Mouse (Mus musculus) cerebellum, adult 2 months (tissue): ENCODE results near the gene Nphp1. TPM values are rescaled to one million over a fixed set of nuclear protein-coding genes. Genes with fewer than 3 reads are reported as not detected.

Experiments used
- DNase-seq, 2 experiments: peaks; one replicate each; pipeline ENCODE4 v3.0.0; 2021
- H3K27ac ChIP-seq: fragments of 200-500 bp; 2 replicates; pipeline ENCODE4 v1.5.1; 2012; ENCODE audit warnings: low read length, control low read depth, inconsistent platforms; ENCODE audit not compliant: insufficient read depth
- H3K27me3 ChIP-seq: fragments of 200-500 bp; 2 replicates; pipeline ENCODE4 v1.6.1; 2012; ENCODE audit warnings: inconsistent platforms, mild to moderate bottlenecking, low read length, moderate library complexity; ENCODE audit not compliant: control insufficient read depth, insufficient read depth
- H3K4me1 ChIP-seq: fragments of 200-500 bp; 2 replicates; pipeline ENCODE4 v1.6.1; 2011; ENCODE audit warnings: low read length; ENCODE audit not compliant: control insufficient read depth, insufficient read depth
- H3K4me3 ChIP-seq: fragments of 200-500 bp; replicated peaks from 2 replicates; pipeline ENCODE3; 2011; ENCODE audit warnings: mild to moderate bottlenecking, low read depth, low read length, control low read depth; ENCODE audit not compliant: insufficient read depth
- CTCF ChIP-seq: fragments of 200-500 bp; IDR thresholded peaks from 2 replicates; pipeline ENCODE4 v1.5.1; 2011; ENCODE audit warnings: low read depth, mild to moderate bottlenecking, control low read depth, low read length, moderate library complexity, borderline replicate concordance; ENCODE audit not compliant: insufficient read depth
- POLR2A ChIP-seq: fragments of 200-500 bp; IDR thresholded peaks from 2 replicates; pipeline ENCODE4 v1.6.1; 2011; ENCODE audit warnings: low read length, control low read depth, borderline replicate concordance; ENCODE audit not compliant: insufficient read depth
- WGBS: fragments of 180-500 bp; shearing (Covaris S2); methylation state at CpG from one replicate; pipeline ENCODE4 v1.1.7; 2018; 5-methylcytosine and 5-hydroxymethylcytosine counted together
- polyA plus RNA-seq: library from polyadenylated mRNA; depleted of rRNA; stranded (reverse); fragments of >200 nt; gene quantifications from 2 replicates; pipeline ENCODE4 v1.2.3, GENCODE M21; 2012

The Nphp1 gene
- polyA plus RNA-seq, 1 experiment, result 11.4 TPM

DNA sequence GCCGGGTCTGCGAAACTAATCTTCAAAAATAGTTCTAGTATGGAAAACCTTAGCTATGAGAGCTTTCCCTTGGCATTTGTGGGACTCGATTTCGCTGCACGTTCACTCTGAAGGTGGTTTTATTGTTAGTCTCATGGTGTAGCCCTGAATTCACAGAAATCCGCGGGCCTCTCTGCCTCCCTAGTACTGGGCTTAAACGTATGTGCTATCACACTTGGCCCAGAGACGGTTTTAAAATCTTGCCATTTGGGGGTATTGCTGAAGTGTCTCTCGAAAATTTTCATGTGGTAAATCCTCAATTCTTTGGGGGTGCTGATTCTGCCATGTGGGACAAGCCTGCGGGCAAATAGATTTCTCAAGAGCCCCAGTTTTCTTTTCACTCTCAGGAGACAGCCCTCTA, 441 bp upstream of the Nphp1 start:
- no peak for TF ChIP-seq POLR2A
- TF ChIP-seq CTCF, result no peak
- no peak overlapping the region for H3K27ac ChIP-seq
- no peaks in the 10 kb centered on the region; the same call in 1 of the 2 replicates for H3K4me1 ChIP-seq
- peak overlapping the region; percentile 87 for H3K4me3 ChIP-seq
- no peak for DNase-seq
- H3K27me3 ChIP-seq, result no peaks in the 10 kb centered on the region
- WGBS, result 4% methylated on average over 11 of the region's 11 CpGs

DNA sequence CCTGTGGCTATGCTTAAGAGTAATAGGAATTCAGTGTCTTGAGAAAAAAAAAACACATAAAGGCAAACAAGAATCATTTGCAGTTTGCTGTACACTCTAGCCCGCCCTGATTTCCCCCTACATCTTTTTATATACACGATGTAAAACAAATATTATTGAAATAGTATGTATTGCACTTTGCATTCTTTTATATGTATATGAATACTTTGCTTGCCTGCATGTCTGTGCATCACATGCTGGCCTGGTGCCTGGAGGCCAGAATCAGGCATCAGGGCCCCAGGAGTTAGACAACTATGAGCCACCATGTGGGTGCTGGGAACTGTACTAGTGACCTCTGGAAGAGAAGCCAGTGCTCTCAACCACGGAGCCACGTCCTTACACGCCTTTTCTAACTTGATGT, 1.5 kb downstream of the Nphp1 start:
- 94% methylated on average over 5 of the region's 5 CpGs for WGBS
- Histone ChIP-seq H3K27me3 (no peaks in the 10 kb centered on the region), H3K27ac (no peak overlapping the region), H3K4me3 (no peak overlapping the region), H3K4me1 (no peaks in the 10 kb centered on the region; the same call in 1 of the 2 replicates)
- TF ChIP-seq CTCF, result no peak
- no peak for TF ChIP-seq POLR2A
- no peak for DNase-seq

DNA sequence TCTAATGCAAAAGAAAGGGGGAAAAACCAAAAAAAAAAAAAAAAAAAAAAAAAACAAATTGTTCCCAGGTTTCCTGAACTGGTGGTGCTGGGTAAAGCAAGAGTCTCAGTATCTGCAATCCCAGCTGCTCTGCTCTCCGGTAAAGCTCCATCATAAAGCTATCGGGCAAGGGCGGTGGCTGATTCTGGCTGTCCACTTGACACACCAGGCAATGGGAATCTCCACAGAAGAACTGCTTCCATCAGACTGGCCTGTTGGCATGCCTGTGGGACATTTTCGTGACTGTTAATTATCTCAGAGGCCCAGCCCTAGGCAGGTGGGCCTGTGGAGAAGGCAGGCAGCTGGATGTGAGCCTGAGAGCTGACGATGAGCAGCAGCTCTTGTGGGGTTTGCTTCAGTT, 10.2 kb downstream of the Nphp1 start:
- no peaks in the 10 kb centered on the region for H3K27me3 ChIP-seq
- TF ChIP-seq CTCF, result no peak
- no peaks in the 10 kb centered on the region for H3K4me1 ChIP-seq
- no peak overlapping the region for H3K27ac ChIP-seq
- 80% methylated on average over 5 of the region's 5 CpGs for WGBS
- no peak overlapping the region for H3K4me3 ChIP-seq
- no peak for DNase-seq

DNA sequence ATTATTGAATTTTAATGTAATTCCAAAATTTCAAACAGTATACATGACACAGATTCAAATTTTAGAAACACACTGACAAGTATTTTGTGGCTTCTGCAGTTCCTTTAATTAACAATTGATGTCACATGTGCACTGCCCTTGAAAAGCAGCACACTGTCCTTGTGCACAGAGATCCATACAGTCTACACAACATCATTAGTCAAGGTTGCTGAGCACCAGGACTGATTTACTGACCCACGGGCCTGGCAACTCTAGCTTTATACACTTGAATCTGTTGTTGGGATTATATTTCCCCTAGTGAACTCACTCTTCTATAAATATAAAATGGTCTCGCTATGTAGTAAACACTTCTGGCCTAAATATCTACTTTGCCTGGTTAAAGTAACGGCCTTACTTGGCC, 13.7 kb downstream of the Nphp1 start:
- TF ChIP-seq POLR2A (no peak), CTCF (no peak)
- H3K27me3 ChIP-seq, result no peaks in the 10 kb centered on the region
- no peak for DNase-seq
- 69% methylated on average over 3 of the region's 3 CpGs for WGBS
- no peak overlapping the region for H3K4me3 ChIP-seq
- no peaks in the 10 kb centered on the region for H3K4me1 ChIP-seq
- H3K27ac ChIP-seq, result no peak overlapping the region

DNA sequence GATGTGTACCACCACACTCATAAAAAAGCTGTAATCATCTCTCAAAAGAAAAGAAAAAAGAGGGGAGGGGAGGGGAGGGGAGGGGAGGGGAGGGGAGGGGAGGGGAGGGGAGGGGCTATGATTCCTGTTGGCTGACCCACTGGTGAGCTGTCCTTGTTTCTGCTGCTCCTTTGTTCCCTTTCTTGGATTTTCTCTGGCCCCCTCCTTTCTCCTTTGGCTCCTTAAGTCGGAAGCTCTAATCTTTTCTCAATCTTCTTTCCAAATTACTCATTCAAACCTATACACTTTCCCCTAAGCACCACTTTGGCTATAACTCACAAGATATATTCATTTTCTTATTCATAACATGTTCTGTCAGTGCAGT, 14.1 kb downstream of the Nphp1 start:
- Histone ChIP-seq H3K27me3 (no peaks in the 10 kb centered on the region), H3K27ac (no peak overlapping the region), H3K4me1 (no peaks in the 10 kb centered on the region), H3K4me3 (no peak overlapping the region)
- no peak for DNase-seq
- WGBS, result 43% methylated on average over 1 of the region's 1 CpGs
- TF ChIP-seq CTCF (no peak), POLR2A (no peak)

DNA sequence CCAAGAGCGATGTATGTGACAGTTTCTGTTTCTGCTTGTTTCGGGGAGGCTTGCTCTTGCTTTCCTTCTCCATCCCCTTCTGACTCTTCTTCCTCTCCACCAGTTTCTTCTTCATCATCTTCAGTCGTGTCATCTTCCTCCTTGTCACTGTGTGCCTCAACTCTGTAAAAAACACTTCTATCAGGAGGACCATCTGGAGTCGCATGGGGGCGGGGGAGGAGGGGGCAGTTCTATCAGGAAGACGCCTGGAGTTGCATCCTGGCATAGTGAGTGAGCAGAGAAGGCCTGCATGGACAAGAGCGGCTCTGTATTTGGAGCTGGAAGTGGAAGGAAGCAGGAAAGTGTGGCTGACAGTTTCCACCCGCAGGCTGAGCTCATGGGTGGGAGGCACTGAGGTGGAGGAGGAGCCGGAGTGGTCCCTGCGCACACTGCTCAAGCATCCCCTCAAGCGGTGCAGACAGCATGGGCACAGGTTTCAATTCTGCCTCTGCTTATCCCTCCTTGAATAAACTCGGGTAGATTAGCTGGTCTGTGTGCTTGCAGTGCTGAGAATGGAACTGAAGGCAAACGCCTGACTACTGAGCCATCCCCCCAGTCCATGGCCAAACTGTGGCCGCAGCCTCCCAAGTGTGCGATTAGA, 14.6 kb downstream of the Nphp1 start:
- Histone ChIP-seq H3K4me1 (no peaks in the 10 kb centered on the region), H3K27me3 (no peaks in the 10 kb centered on the region), H3K4me3 (no peak overlapping the region), H3K27ac (no peak overlapping the region)
- DNase-seq, result no peak
- 48% methylated on average over 15 of the region's 15 CpGs for WGBS
- no peak for TF ChIP-seq CTCF
- no peak for TF ChIP-seq POLR2A

DNA sequence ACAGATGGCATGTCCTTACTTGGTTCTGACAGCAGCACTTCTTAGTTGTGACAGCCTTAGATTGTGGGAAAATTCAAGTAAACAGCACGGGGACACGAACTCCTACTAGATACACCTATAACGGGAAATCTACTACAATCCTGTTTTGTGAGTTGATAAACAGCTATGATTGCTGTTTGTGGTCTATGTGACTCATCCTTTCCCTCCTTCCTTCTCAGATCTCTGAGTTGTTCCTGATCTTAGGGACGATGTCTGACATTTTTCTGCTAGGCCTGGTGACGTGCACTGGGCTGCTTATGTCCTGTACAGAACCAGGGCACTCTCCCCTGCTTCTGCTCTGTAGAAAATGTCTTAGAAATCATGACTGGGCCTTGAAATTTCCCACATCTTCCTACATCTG, 27.1 kb downstream of the Nphp1 start:
- Histone ChIP-seq H3K4me3 (no peak overlapping the region), H3K4me1 (peaks cover 15% of the 10 kb centered on the region), H3K27me3 (no peaks in the 10 kb centered on the region), H3K27ac (no peak overlapping the region)
- TF ChIP-seq POLR2A, result no peak
- TF ChIP-seq CTCF, result no peak
- WGBS, result 86% methylated on average over 5 of the region's 5 CpGs
- no peak for DNase-seq

DNA sequence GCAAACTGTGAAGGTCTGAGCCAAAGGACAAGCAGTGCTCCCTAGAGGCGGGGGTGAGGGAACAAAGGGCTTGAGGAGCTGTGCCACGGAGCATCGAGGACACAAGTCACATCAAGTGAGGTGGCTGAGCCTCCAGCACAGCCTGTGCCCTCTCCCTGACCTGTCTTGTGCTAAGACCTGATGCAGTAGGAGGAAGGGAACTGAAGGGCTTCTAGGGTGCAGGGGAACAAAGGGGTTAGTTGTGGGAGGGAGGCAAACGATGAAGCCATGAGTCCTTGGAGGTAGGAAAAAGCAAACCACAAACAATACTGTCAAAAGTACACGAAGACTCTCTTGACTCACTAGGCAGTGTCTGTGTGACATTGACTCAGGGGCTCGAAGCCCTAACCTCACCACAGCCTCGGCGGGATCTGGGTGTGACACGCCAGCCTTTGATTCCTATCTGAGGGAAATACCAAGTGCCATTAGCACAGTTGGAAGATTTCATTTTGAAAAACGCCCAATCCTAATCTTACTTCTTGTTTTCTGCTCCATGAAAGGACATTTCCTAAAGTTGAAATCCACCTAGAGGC, 28.2 kb downstream of the Nphp1 start:
- WGBS, result 89% methylated on average over 10 of the region's 10 CpGs
- no peak for DNase-seq

DNA sequence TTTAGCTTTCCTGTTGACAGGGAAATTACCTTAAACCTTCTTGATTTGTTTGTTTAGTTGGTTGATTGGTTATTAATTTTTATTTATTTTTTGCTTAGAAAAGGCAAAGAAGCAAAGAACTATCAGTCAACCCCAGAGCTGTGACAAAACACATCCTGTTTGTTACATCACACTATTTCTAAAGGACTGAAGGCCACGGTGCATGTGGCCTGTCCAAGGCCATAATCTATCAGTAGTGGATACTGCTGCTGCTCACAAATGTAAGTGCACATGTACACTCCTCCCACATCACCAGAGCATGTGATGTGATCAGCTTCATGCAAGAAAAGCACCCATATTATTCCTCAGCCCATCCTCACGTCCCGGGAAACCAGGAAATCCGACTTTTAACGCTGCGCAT, 28.7 kb downstream of the Nphp1 start:
- TF ChIP-seq CTCF, result no peak
- no peak for TF ChIP-seq POLR2A
- 93% methylated on average over 6 of the region's 6 CpGs for WGBS
- no peak overlapping the region for H3K27ac ChIP-seq
- no peaks in the 10 kb centered on the region for H3K27me3 ChIP-seq
- peaks cover 28% of the 10 kb centered on the region for H3K4me1 ChIP-seq
- H3K4me3 ChIP-seq, result no peak overlapping the region
- no peak for DNase-seq

More for the DNA sequence above, 28.2 kb downstream of the Nphp1 start:
- Histone ChIP-seq H3K4me3 (no peak overlapping the region), H3K4me1 (peaks cover 26% of the 10 kb centered on the region), H3K27me3 (no peaks in the 10 kb centered on the region), H3K27ac (no peak overlapping the region)
- TF ChIP-seq CTCF (no peak), POLR2A (no peak)
